Mouse (Mus musculus): ENCODE measurements around the gene Zfp53. TPM values are rescaled to one million over a fixed set of nuclear protein-coding genes. Genes with fewer than 3 reads are reported as not detected.

Gene Zfp53
- polyA plus RNA-seq, 1 experiment from 2014 or later, result 10.7 TPM

DNA sequence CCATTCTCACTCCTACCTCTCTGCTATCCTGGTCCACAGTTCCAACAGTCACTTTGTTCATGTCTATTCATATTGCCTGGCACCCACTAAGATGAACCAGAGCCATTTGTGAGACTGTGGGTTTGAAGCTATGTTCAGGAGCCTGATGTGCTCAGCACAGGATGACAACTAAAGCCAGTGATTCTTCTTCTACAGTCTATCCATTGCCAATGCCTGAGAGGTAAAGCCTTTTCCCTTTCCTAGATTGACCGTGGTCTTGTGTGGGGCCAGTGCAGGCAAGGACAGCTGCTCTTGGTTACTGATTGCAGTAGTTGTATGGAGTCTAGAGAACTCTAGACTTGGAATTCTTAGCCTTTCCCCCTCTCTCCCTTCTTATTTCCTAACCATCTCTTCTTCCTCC is 45.2 kb downstream of the Zfp53 start:
- no peaks in the 10 kb centered on the region for H3K9me3 ChIP-seq (ENCODE audit: control insufficient read depth, low read length)
- no peaks in the 10 kb centered on the region for H3K27me3 ChIP-seq (ENCODE audit: control insufficient read depth, insufficient read depth, low read length)
- no peak for DNase-seq (ENCODE audit: low spot score)
- WGBS, result 94% methylated on average over 1 of the region's 1 CpGs
- no peak overlapping the region for H3K9ac ChIP-seq (ENCODE audit: low read length)
- H3K4me2 ChIP-seq (ENCODE audit: low read depth, severe bottlenecking), result no peak overlapping the region
- no peaks in the 10 kb centered on the region for H3K36me3 ChIP-seq (ENCODE audit: control insufficient read depth, insufficient read depth, low read length)
- no peaks in the 10 kb centered on the region for H3K4me1 ChIP-seq (ENCODE audit: control insufficient read depth, insufficient read depth, low read length)
- H3K27ac ChIP-seq (replicated peaks; ENCODE audit: low read depth, low read length), result no peak overlapping the region
- H3K4me3 ChIP-seq (ENCODE audit: low read depth, low read length), result no peak overlapping the region
- no peak for ATAC-seq (ENCODE audit: insufficient number of reproducible peaks, low FRiP score, low TSS enrichment, low read depth)

DNA sequence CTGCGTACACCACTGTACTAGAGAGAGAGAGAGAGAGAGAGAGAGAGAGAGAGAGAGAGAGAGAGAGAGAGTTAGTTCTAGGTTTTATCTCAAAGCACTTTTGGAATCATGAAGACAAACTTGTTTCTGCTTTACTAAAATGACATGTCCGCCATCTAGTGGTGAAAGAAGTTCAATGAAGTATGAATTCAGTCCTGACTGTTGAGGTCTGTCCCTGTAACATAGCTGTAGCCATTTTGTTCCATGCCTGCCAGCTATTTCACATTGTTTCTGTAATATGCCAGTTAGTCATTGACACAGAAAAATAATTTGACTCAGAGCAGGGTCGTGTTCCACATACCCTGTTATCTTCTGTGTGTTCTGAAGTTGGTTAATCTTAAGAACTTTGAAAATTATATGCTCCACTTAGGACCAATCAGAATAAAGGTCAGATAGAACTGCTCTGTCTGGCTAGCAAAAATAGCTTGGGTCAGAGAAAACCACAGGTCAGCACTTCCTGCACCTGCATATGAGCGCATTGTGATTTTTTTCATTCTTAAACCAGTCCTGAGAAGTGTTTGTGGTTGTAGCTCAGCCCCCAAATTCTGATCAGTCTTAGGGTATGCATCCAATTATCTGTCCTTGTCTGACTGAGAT is 45.8 kb downstream of the Zfp53 start:
- WGBS, result 21% methylated on average over 4 of the region's 4 CpGs
- Histone ChIP-seq H3K9me3 (ENCODE audit: control insufficient read depth, low read length) (no peaks in the 10 kb centered on the region), H3K4me2 (ENCODE audit: low read depth, severe bottlenecking) (no peak overlapping the region), H3K4me3 (ENCODE audit: low read depth, low read length) (no peak overlapping the region), H3K4me1 (ENCODE audit: control insufficient read depth, insufficient read depth, low read length) (no peaks in the 10 kb centered on the region), H3K27ac (replicated peaks; ENCODE audit: low read depth, low read length) (no peak overlapping the region), H3K36me3 (ENCODE audit: control insufficient read depth, insufficient read depth, low read length) (no peaks in the 10 kb centered on the region), H3K9ac (ENCODE audit: low read length) (no peak overlapping the region), H3K27me3 (ENCODE audit: control insufficient read depth, insufficient read depth, low read length) (no peaks in the 10 kb centered on the region)
- DNase-seq (ENCODE audit: low spot score) (peak; percentile 34), ATAC-seq (ENCODE audit: insufficient number of reproducible peaks, low FRiP score, low TSS enrichment, low read depth) (no peak; the same call in 1 of the 2 replicates)

DNA sequence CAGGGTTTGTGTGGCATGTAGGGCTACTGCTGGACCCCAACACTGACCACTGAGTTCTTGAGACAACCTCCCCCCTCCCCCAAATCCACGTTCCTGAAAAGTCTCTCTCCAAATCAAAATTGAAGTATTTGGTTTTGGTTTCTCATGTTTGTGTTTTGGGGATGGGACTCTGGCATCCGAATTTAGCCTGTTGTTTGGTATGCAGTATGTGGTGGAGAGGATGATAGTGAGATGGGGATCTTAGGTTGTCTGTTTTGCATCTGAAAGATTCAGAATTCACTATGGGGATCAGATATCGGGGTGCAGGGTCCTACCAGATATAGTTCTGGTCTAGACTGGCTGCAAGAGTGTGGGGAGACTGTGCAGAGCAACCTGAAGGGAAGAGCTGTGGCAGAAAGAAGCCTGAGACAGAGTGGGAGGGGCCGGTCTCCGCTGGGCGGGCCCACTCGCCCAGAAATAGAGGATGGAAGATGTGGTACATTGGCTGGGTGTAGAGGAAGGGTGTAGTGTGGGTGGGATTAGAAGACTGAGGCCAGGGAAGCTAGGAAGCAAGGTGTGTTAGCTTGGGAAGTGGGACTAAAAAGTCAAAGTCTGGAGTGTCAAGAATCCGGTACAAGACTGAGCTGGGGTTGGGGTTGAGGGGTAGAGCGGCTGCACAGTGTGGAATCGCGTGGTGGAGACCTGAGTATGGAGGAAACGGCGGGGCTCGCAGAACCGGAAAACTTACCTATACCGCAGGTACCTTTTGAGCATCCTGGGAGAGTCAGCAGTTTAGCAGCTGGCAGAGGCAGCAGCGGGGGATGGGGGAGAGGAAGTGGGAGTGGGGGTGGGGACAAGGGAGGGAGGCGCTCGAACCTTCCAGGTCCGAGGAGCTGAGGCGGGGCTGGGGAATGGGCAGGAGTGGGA is 46.6 kb downstream of the Zfp53 start, which contains the start of gene Zfp52:
Gene Zfp52 (plus strand): TSS at position 444 of the 906 bp plus-strand sequence.
- Histone ChIP-seq H3K9me3 (ENCODE audit: control insufficient read depth, low read length) (no peaks in the 10 kb centered on the region), H3K27me3 (ENCODE audit: control insufficient read depth, insufficient read depth, low read length) (no peaks in the 10 kb centered on the region), H3K27ac (replicated peaks; ENCODE audit: low read depth, low read length) (no peak within 1 kb of the TSS), H3K36me3 (ENCODE audit: control insufficient read depth, insufficient read depth, low read length) (no peaks in the 10 kb centered on the region), H3K4me1 (ENCODE audit: control insufficient read depth, insufficient read depth, low read length) (no peaks in the 10 kb centered on the region), H3K9ac (ENCODE audit: low read length) (peak within 1 kb of the TSS; percentile 9), H3K4me3 (ENCODE audit: low read depth, low read length) (peak within 1 kb of the TSS; percentile 28), H3K4me2 (ENCODE audit: low read depth, severe bottlenecking) (peak within 1 kb of the TSS; percentile 51)
- peak; percentile 71 for ATAC-seq (ENCODE audit: insufficient number of reproducible peaks, low FRiP score, low TSS enrichment, low read depth)
- DNase-seq (ENCODE audit: low spot score), result peak; percentile 63
- WGBS, result 5% methylated on average over 21 of the region's 21 CpGs

DNA sequence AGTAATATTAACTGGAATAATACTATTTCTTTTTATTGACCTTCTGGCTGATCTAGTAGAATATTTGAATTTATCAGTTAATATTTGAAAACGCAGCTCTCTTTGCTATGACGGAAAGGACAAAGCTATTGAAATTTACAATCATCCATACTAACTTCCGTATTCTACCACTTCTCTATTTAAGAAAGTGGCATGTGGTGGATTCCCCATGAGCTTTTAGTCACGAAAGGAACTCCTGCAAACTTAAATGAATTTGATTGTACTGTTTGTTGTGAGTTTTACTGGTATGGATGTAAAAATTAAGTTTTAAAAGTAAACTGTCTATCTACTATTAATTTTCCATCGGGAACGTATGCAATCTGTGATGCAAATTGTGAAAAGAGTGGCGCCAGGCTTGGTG is 47.3 kb downstream of the Zfp53 start:
- no peak for ATAC-seq (ENCODE audit: insufficient number of reproducible peaks, low FRiP score, low TSS enrichment, low read depth)
- no peak for DNase-seq (ENCODE audit: low spot score)
- Histone ChIP-seq H3K9me3 (ENCODE audit: control insufficient read depth, low read length) (no peaks in the 10 kb centered on the region), H3K27ac (replicated peaks; ENCODE audit: low read depth, low read length) (no peak overlapping the region), H3K4me1 (ENCODE audit: control insufficient read depth, insufficient read depth, low read length) (no peaks in the 10 kb centered on the region), H3K27me3 (ENCODE audit: control insufficient read depth, insufficient read depth, low read length) (no peaks in the 10 kb centered on the region), H3K4me2 (ENCODE audit: low read depth, severe bottlenecking) (peak overlapping the region; percentile 51), H3K4me3 (ENCODE audit: low read depth, low read length) (peak overlapping the region; percentile 28; the same call in 1 of the 2 replicates), H3K36me3 (ENCODE audit: control insufficient read depth, insufficient read depth, low read length) (no peaks in the 10 kb centered on the region), H3K9ac (ENCODE audit: low read length) (no peak overlapping the region)
- WGBS, result 32% methylated on average over 7 of the region's 7 CpGs

DNA sequence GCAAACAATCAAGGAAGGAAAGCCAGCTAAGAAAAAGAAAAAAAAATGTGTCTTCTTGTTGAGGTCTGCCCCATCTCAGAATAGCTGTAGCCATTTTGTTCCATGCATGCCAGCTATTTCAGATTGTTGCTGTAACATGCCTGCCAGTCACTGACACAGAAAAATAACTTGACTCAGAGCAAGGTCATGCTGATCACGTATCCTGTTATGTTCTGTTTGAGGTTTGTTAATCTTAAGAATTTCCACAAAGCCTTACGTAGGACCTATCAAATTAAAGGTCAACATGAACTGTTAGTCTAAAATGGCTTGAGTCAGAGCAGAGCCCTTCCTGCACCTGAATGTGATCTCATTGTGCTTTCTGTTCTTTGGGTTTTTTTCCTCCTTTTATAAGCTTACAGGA is 47.9 kb downstream of the Zfp53 start:
- H3K27me3 ChIP-seq (ENCODE audit: control insufficient read depth, insufficient read depth, low read length), result no peaks in the 10 kb centered on the region
- H3K27ac ChIP-seq (replicated peaks; ENCODE audit: low read depth, low read length), result no peak overlapping the region
- no peaks in the 10 kb centered on the region for H3K36me3 ChIP-seq (ENCODE audit: control insufficient read depth, insufficient read depth, low read length)
- H3K9me3 ChIP-seq (ENCODE audit: control insufficient read depth, low read length), result no peaks in the 10 kb centered on the region
- no peaks in the 10 kb centered on the region for H3K4me1 ChIP-seq (ENCODE audit: control insufficient read depth, insufficient read depth, low read length)
- no peak overlapping the region for H3K4me3 ChIP-seq (ENCODE audit: low read depth, low read length)
- no peak for DNase-seq (ENCODE audit: low spot score)
- H3K9ac ChIP-seq (ENCODE audit: low read length), result no peak overlapping the region
- no peak for ATAC-seq (ENCODE audit: insufficient number of reproducible peaks, low FRiP score, low TSS enrichment, low read depth)
- 82% methylated on average over 2 of the region's 2 CpGs for WGBS
- no peak overlapping the region for H3K4me2 ChIP-seq (ENCODE audit: low read depth, severe bottlenecking)

DNA sequence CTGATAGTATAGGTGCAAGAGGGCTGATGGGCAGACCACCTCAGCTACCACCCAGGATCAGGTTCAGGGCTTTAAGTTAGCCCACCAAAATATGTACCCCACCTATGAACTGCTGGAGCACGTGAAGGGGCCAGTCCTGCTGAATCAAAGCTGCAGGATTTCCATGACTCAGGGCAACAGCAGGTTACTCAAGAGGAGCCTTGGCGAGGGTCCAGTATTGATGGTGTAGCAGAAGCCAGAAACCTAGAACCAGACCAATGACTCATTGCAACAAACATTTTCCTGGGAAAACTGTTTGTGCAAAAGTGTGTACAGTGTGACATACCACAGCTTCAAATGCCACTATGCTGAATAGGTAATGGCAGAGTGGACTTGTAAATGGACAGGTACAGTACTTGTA is 69.0 kb downstream of the Zfp53 start:
- no peak overlapping the region for H3K27ac ChIP-seq (replicated peaks; ENCODE audit: low read depth, low read length)
- no peaks in the 10 kb centered on the region for H3K36me3 ChIP-seq (ENCODE audit: control insufficient read depth, insufficient read depth, low read length)
- no peaks in the 10 kb centered on the region for H3K4me1 ChIP-seq (ENCODE audit: control insufficient read depth, insufficient read depth, low read length)
- no peak overlapping the region for H3K9ac ChIP-seq (ENCODE audit: low read length)
- DNase-seq (ENCODE audit: low spot score), result no peak
- 81% methylated on average over 2 of the region's 2 CpGs for WGBS
- H3K27me3 ChIP-seq (ENCODE audit: control insufficient read depth, insufficient read depth, low read length), result no peaks in the 10 kb centered on the region
- no peak for ATAC-seq (ENCODE audit: insufficient number of reproducible peaks, low FRiP score, low TSS enrichment, low read depth)
- no peaks in the 10 kb centered on the region for H3K9me3 ChIP-seq (ENCODE audit: control insufficient read depth, low read length)
- no peak overlapping the region for H3K4me3 ChIP-seq (ENCODE audit: low read depth, low read length)
- H3K4me2 ChIP-seq (ENCODE audit: low read depth, severe bottlenecking), result no peak overlapping the region

Other genes starting within 250 kb of the Zfp53 start
- gene Vmn1r235, start 232.6 kb upstream of the Zfp53 start, polyA plus RNA-seq (2014; fragmentation: Nextera tagmentation; extraction: Ambion mirVana), result not detected in 2 replicates
- gene Vmn1r236, start 206.1 kb upstream of the Zfp53 start, polyA plus RNA-seq (2014; fragmentation: Nextera tagmentation; extraction: Ambion mirVana), result not detected in 2 replicates
- not detected in 2 replicates for gene Vmn1r237, start 177.1 kb upstream of the Zfp53 start, polyA plus RNA-seq (2014; fragmentation: Nextera tagmentation; extraction: Ambion mirVana)
- 1.9 and 2.7 TPM in 2 replicates for gene Zfp677, start 105.2 kb upstream of the Zfp53 start, polyA plus RNA-seq (2014; fragmentation: Nextera tagmentation; extraction: Ambion mirVana)
- gene Zfp54, start 65.8 kb upstream of the Zfp53 start, polyA plus RNA-seq (2014; fragmentation: Nextera tagmentation; extraction: Ambion mirVana), result 2.7 and 4.5 TPM in 2 replicates
- 16.6 and 17.2 TPM in 2 replicates for gene Zfp51, start 38.6 kb upstream of the Zfp53 start, polyA plus RNA-seq (2014; fragmentation: Nextera tagmentation; extraction: Ambion mirVana)
- gene Zfp52, start 46.5 kb downstream of the Zfp53 start, polyA plus RNA-seq (2014; fragmentation: Nextera tagmentation; extraction: Ambion mirVana), result 1.9 and 2.5 TPM in 2 replicates
- 16.4 and 17.4 TPM in 2 replicates for gene Zfp948, start 78.0 kb downstream of the Zfp53 start, polyA plus RNA-seq (2014; fragmentation: Nextera tagmentation; extraction: Ambion mirVana)
- gene Zfp983, start 161.6 kb downstream of the Zfp53 start, polyA plus RNA-seq (2014; fragmentation: Nextera tagmentation; extraction: Ambion mirVana), result 4.8 and 4.9 TPM in 2 replicates
- 9.4 and 10.1 TPM in 2 replicates for gene Gm10226, start 202.9 kb downstream of the Zfp53 start, polyA plus RNA-seq (2014; fragmentation: Nextera tagmentation; extraction: Ambion mirVana)
- gene Zfp760, start 218.7 kb downstream of the Zfp53 start, polyA plus RNA-seq (2014; fragmentation: Nextera tagmentation; extraction: Ambion mirVana), result 20.8 and 25.8 TPM in 2 replicates
- 8.4 and 10.4 TPM in 2 replicates for gene Zfp229, start 241.8 kb downstream of the Zfp53 start, polyA plus RNA-seq (2014; fragmentation: Nextera tagmentation; extraction: Ambion mirVana)

Measured in limb, embryonic 11.5 days (tissue).